Mouse (Mus musculus) macrophage (primary cell): ENCODE measurements around the gene Khsrp. TPM values are rescaled to one million over a fixed set of nuclear protein-coding genes. Genes with fewer than 3 reads are reported as not detected.

ENCODE experiments used
- H3K27ac ChIP-seq: fragments of 350-480 bp; formaldehyde crosslinking; 2 replicates; pipeline ENCODE4 v1.9.0; 2021
- H3K36me3 ChIP-seq: fragments of 350-480 bp; formaldehyde crosslinking; 2 replicates; pipeline ENCODE4 v1.9.0; 2021; ENCODE audit errors: inconsistent target
- H3K4me3 ChIP-seq: fragments of 350-480 bp; formaldehyde crosslinking; 2 replicates; pipeline ENCODE4 v1.9.0; 2021; ENCODE audit errors: inconsistent target
- H3K79me2 ChIP-seq: fragments of 350-480 bp; formaldehyde crosslinking; 2 replicates; pipeline ENCODE4 v1.9.0; 2021; ENCODE audit errors: inconsistent target
- WGBS: methylation state at CpG from one replicate; pipeline ENCODE4 v1.1.7; 2026; ENCODE audit warnings: inconsistent platforms; ENCODE audit not compliant: missing documents; 5-methylcytosine and 5-hydroxymethylcytosine counted together
- polyA plus RNA-seq: library from polyadenylated mRNA; stranded (reverse); fragments of 250-400 nt; gene quantifications from 3 replicates; pipeline ENCODE4 v1.2.4, GENCODE M21; 2018; ENCODE audit warnings: inconsistent platforms
- total RNA-seq, 78 experiments: library from RNA; depleted of rRNA; stranded (reverse); fragments of 250-400 nt; gene quantifications; 1 replicate in 9 of 78; 2 replicates in 24 of 78; 3 replicates in 43 of 78; 4 replicates in 2 of 78; pipeline ENCODE4 v1.2.4; 2018; ENCODE audit warnings: inconsistent platforms in 56 of 78

Khsrp gene
- total RNA-seq (2018; cell fraction: chromatin; rRNA removed), result 100 to 1,000 TPM in 1 of 26 experiments, 10 to 100 TPM in 25; 28.4 to 113 (median 60.5) TPM
- 10 to 100 TPM; 48.3 to 86.0 (median 70.0) TPM for total RNA-seq (2018; cell fraction: cytosol; rRNA removed)
- 100 to 1,000 TPM in 2 of 26 experiments, 10 to 100 TPM in 24; 47.3 to 117 (median 71.4) TPM for total RNA-seq (2018; cell fraction: nucleus; rRNA removed)
- polyA plus RNA-seq, result 33.8 to 48.2 TPM (median 45.0 TPM) in 3 replicates

DNA sequence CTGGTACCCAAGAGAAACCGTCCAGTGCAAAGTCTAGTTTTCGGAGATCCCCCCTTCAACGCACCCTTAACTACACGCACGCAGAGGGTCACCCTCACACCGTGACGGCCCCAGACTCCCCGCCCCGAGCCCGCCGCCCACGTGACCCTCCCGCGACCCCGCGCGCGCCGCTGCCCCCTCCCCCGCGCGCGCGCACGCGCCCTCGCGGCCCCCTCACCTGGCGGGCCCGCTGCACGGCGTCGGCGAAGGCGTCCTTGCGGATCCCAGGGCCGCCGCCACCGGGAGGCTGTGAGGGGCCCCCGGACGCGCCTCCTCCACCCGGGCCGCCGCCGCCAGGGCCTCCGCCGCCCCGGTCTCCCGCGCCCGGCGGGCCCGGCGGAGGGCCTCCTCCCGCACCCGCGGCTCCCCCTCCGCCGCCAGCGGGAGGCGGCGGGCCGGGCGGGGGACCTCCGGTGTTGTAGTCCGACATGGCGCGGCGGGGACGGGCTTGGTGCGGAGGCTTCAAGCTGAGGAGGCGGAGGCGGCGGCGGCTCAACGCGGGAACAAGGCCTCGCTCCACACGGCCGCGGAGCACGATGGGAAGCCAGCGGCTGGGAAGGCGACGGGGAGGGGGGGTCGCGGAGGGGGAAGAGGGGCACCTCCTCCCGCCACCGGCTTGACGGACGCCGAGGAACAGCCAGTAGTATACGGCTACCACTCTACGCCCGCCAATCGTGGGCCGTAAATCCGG, at the start of gene Khsrp:
Gene Khsrp, minus strand, starts transcription at position 592 of the 730 bp plus-strand sequence.
- 1% methylated on average over 50 of the region's 99 CpGs for WGBS
- peak within 1 kb of the TSS; percentile 85 for H3K27ac ChIP-seq
- peak within 1 kb of the TSS; percentile 72 for H3K4me3 ChIP-seq
- H3K79me2 ChIP-seq, result peaks cover 46% of the 10 kb centered on the region
- peaks cover 21% of the 10 kb centered on the region; the same call in 1 of the 2 replicates for H3K36me3 ChIP-seq

DNA sequence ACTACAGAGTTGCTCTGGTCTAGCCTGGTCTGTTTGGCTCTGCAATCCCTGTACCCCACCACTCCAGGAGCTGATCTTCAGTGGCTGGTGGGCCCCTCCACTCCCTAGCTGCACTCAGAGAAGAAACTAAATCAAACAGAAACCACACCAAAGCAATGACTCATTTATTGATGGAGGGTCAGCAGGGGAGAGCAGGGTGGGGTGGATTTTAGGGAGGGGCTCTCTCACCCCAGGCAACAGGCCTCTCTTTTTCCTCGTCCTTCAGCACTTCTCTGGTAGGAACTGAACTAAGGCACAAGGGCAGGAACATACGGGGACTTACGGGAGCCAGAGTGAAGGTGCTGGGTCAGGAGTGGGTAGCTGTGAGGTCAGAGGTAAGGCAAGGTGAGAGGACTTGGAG, 48.6 kb upstream of the Khsrp start:
- 88% methylated on average over 3 of the region's 3 CpGs for WGBS
- Histone ChIP-seq H3K27ac (no peak overlapping the region), H3K4me3 (no peak overlapping the region), H3K79me2 (peaks cover 17% of the 10 kb centered on the region; the same call in 1 of the 2 replicates), H3K36me3 (peaks cover 17% of the 10 kb centered on the region; the same call in 1 of the 2 replicates)

DNA sequence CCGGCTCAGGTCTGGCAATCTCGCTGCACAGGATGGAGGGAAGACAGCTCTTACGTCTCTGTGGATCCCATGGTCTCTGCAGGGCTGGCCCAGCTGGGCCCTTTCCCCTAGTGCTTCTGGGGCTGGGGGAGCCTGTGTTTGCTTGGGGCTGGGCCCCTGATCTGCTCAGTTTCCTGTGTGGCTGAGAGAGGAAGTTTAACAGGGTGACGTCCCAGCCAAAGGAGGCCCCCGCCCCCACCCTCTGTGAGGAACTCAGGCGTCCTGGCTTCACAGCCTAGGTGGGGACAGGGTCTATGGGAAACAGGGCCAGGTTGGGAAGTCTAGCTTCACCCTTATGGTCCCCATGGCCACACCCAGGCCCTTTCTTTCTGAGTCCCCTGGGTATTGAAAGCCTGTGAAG, 47.0 kb upstream of the Khsrp start, which contains the start of gene Dennd1c:
Gene Dennd1c, minus strand, starts transcription at position 179 of the 400 bp plus-strand sequence.
- 0% methylated on average over 6 of the region's 6 CpGs for WGBS
- Histone ChIP-seq H3K4me3 (peak within 1 kb of the TSS; percentile 55), H3K27ac (peak within 1 kb of the TSS; percentile 95), H3K36me3 (peaks cover 27% of the 10 kb centered on the region; the same call in 1 of the 2 replicates), H3K79me2 (peaks cover 17% of the 10 kb centered on the region; the same call in 1 of the 2 replicates)

DNA sequence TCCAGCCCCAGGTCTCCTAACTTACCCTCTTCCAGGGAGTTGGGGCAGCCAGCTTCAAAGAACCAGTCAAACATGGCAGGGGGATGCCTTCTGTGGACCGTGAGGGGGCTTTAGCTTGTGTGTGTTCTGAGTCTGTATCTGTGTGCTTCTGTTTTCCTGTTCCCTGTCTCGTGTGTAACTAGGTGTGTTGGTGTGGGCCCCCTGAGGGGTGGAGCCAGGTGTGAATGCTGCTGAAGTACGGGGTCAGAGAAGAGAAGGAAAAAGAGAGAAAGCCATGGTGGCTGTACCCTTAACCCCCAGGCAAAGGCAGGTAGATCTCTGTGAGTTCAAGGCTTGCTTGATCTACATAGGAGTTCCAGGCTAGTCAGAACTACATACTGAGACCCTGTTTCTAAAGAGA, 45.6 kb upstream of the Khsrp start:
- peaks cover 28% of the 10 kb centered on the region; the same call in 1 of the 2 replicates for H3K36me3 ChIP-seq
- H3K27ac ChIP-seq, result no peak overlapping the region
- no peak overlapping the region for H3K4me3 ChIP-seq
- peaks cover 17% of the 10 kb centered on the region; the same call in 1 of the 2 replicates for H3K79me2 ChIP-seq
- WGBS, result 88% methylated on average over 3 of the region's 3 CpGs

DNA sequence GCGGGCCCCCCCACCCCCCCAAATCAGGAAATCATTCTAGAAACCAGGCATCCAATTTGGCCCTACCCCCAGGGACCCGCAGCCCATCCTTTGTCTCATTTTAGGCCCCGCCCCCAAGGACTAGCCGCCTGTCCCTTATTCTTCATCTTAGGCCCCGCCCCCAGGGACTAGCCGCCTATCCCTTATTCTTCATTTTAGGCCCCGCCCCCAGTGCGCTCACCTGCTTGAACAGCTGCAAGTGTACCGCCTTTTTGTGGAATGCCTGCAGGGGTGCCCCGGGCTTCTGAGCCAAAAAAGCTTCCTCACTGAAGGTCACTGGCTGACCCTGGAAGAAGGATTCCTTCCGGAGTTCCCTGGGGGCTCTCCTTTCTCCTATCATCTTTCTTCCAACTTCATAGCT, 39.4 kb upstream of the Khsrp start:
- Histone ChIP-seq H3K79me2 (no peaks in the 10 kb centered on the region), H3K4me3 (no peak overlapping the region), H3K36me3 (peaks cover 59% of the 10 kb centered on the region), H3K27ac (no peak overlapping the region)
- WGBS, result 84% methylated on average over 10 of the region's 11 CpGs

DNA sequence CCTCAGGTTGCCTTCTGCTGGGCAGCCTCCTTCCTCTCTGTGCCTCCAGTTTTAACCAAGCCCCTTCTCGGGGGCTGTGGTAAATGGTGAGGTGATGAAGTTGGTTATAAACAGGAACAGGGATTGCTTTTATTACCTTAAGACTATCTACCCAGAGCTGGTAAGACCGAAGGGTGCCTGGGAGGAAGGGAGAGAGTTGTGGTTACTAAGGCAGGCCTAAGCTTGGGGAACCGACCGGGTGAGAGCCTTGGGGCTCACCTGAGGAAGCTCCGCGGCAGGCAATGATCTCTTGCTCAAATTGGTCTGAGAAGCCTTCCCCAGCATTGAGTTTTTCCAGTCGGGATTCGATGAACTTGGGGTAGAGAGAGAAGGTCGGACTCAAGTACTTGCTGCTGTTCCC, 39.0 kb upstream of the Khsrp start:
- Histone ChIP-seq H3K79me2 (no peaks in the 10 kb centered on the region), H3K4me3 (no peak overlapping the region), H3K36me3 (peaks cover 59% of the 10 kb centered on the region), H3K27ac (no peak overlapping the region)
- WGBS, result 79% methylated on average over 9 of the region's 9 CpGs

DNA sequence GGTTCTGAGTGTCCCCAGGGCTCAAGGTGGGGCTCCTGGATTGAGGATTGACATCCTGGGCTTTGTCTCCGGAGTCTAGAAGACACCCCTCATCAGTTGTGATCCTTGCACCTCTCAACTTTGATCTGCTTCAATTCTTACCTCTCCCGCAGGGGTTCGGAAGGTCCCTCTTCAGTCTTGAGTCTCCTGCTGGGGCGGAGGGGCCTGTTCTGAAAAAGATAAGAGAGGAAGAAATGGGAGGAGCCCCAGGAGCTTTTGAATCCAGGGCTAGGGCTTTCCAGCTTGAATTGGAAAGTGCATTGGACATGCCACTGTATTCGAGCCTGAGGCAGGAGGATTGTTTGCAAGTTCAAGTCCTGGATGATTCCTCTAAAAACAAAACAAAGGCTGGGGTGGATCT, 35.6 kb upstream of the Khsrp start:
- no peak overlapping the region for H3K4me3 ChIP-seq
- H3K79me2 ChIP-seq, result no peaks in the 10 kb centered on the region
- peaks cover 44% of the 10 kb centered on the region for H3K36me3 ChIP-seq
- 91% methylated on average over 5 of the region's 5 CpGs for WGBS
- no peak overlapping the region for H3K27ac ChIP-seq

DNA sequence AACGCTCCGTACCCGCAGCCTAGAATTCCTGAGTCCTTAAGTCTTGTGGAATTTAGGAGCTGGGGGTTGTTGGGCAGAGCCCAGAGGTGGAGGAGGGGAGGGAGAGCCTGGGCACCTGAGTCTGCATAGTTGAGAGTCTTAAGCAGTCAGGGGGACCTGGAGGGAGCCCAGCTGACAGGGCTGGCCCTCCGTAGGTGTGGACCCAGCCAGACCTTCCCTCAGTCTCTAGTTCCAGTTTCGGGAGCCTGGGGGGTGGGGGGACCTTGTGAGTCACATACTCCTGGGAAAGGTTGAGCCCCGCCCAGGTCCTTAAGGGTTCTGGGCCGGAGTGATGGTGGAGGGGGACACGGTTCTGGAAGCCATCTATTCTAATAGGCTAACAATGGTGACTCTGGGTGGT, 31.7 kb upstream of the Khsrp start:
- WGBS, result 88% methylated on average over 8 of the region's 8 CpGs
- H3K79me2 ChIP-seq, result no peaks in the 10 kb centered on the region
- peaks cover 19% of the 10 kb centered on the region for H3K36me3 ChIP-seq
- no peak overlapping the region for H3K4me3 ChIP-seq
- no peak overlapping the region for H3K27ac ChIP-seq

DNA sequence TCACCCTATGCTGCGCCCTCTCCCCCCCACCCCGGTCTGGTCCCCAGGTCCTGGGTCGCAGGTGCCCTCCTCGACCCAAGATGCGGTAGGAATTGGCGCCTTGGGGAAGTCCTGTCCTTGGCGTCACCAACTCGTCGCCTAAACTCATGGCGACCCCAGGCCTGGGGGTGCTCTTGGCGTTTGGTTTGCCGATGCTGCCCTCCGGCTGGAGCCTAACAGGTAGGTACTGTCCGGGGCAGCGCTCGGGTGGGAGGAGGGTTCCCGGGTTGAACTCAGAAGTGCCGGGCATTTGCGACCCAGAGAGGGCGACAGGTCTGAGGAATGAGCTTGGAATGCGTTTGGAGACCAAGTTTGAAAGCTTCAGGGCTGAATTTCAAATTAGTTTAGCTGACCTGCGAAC, 31.2 kb upstream of the Khsrp start:
- H3K79me2 ChIP-seq, result no peaks in the 10 kb centered on the region
- H3K27ac ChIP-seq, result no peak overlapping the region
- H3K36me3 ChIP-seq, result peaks cover 16% of the 10 kb centered on the region
- H3K4me3 ChIP-seq, result no peak overlapping the region
- 28% methylated on average over 15 of the region's 22 CpGs for WGBS

DNA sequence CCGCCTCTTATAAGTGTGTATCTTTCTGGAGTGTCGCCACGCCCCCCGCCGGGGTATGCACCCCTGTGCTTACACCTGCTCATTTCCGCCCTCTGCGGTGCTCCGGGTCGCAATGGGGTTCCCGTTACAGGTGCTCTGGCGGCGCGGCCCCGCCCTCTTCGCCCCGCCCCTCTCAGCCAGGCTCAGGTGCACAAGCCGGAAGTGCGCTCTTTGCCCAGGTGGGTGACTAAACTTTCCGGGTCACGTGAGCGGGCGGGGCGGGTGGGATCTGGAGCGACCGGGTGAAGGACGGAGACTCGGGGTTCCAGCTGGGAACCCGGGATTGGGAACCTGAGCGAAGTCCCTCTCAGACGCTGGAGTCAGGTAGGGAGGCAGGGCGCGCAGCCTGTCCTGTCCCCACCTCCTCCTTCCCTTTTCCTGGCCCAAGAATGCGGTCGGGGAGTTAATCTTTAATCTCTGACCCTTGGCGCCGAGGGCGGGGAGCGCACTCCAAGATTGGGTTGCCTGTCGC, 30.7 kb upstream of the Khsrp start:
- no peak overlapping the region for H3K4me3 ChIP-seq
- no peak overlapping the region for H3K27ac ChIP-seq
- H3K79me2 ChIP-seq, result no peaks in the 10 kb centered on the region
- 3% methylated on average over 27 of the region's 39 CpGs for WGBS
- peaks cover 11% of the 10 kb centered on the region for H3K36me3 ChIP-seq

DNA sequence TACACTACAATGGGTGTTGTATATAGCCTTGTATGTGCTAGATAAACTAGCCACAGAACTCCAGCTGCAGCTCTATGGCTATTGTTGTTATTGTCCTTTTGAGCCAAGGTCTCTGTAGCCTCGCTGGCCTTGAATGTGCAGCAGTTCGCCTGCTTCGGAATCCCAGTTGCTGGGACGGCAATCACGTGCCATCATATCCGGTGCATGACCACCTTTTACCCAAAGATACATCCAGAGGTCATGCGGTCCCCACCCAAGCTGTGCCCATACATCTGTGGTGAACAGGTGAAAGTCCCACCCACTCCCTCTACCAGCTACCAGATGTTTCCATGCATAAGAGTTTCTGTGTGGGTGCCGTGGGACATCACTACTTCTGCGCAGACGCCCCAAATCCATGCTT, 29.7 kb upstream of the Khsrp start:
- H3K27ac ChIP-seq, result no peak overlapping the region
- no peaks in the 10 kb centered on the region for H3K79me2 ChIP-seq
- peak overlapping the region; percentile 38; the same call in 1 of the 2 replicates for H3K4me3 ChIP-seq
- 49% methylated on average over 10 of the region's 10 CpGs for WGBS
- H3K36me3 ChIP-seq, result peaks cover 2% of the 10 kb centered on the region; the same call in 1 of the 2 replicates

DNA sequence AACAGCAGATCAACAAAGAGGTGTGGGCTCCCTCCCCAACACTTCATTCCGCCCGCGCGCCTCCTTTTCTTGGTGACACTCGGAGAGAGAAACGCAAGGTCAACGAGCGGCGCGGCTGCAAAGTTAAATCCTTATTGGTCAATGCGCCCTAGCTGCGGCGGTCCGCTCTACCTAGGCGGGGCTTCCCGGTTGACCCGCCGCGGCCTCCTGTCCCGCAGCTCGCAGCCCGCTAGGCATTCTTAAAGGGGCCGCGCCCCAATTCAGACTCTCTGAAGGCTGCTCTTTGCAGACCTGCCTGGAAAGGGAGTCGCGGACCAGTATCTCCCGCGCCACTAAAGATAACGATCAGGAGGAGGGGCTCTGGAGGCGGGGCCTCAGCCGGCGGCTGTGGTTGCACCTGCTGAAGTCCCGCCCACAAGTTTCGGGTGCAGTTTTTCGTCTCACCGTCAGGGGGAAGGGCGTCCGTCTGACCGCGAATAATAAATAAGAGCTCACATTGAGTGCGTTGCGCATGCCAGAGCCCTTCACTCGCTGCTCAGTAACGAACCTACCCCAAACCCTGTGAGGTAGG, 29.0 kb upstream of the Khsrp start:
- H3K27ac ChIP-seq, result no peak overlapping the region

DNA sequence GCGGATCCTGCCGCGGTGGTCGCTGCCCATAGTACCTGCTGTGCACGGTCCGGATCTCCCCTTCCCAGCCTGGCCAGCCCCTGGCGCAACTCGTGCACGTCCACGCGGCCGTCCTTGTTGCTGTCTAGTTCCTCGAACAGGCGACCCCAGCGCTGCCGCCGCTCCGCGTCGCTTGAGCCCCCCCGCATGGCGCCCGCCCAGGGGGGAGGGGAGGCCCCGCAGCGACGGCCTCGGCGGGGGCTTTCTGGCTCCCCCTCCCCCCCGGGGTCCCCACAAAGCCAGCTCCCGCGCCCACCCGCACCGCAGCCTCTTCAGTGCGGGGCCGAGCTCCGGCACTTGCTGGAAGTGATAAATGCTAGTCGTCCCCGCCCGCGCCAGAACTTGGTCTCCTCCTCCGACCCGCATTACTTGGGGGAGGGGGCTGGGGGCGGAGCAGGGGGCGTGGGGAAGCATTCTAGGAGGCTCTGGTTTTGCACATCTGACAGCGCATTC, 28.2 kb upstream of the Khsrp start, which contains the start of gene Slc25a23:
Gene Slc25a23, minus strand, starts transcription at position 378 of the 492 bp plus-strand sequence.
- 4% methylated on average over 42 of the region's 45 CpGs for WGBS
- H3K36me3 ChIP-seq, result no peaks in the 10 kb centered on the region
- no peaks in the 10 kb centered on the region for H3K79me2 ChIP-seq
- no peak within 1 kb of the TSS for H3K27ac ChIP-seq
- H3K4me3 ChIP-seq, result peak within 1 kb of the TSS; percentile 38

More for the DNA sequence above, 29.0 kb upstream of the Khsrp start:
- WGBS, result 2% methylated on average over 44 of the region's 44 CpGs
- H3K79me2 ChIP-seq, result no peaks in the 10 kb centered on the region
- H3K36me3 ChIP-seq, result no peaks in the 10 kb centered on the region
- peak overlapping the region; percentile 38 for H3K4me3 ChIP-seq

DNA sequence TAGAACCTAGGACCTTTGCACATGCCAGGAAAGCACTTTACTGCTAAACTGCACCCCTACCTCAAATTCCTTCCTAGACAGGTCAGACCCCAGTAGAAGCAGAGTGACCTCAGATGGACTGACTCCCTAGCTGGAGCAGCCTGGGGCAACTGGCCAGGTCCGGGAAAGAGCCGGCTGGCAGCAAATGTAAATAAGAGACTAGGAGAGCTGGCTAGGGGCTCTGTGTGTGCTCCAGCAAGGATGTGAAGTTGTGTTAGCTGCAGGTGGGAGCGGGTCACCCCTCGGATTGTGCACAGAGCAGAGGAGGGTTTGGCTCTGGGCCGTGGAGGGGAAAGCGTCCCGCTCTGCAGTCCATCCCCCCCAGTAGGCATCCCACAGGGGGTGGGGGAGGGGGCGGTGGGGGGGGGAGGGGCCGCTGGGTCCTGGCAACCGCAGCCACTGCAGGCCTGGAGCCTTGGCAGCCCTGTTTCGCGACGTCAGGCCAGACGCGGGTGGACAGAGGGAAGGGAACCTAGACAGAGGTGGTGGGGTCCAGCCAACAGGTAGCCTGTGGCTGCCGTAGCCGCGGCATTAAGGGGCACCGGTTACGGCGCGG, 27.7 kb upstream of the Khsrp start, which contains the start of gene Crb3:
Gene Crb3, plus strand, starts transcription at position 215 of the 595 bp plus-strand sequence.
- no peak within 1 kb of the TSS for H3K27ac ChIP-seq
- H3K36me3 ChIP-seq, result no peaks in the 10 kb centered on the region
- H3K79me2 ChIP-seq, result no peaks in the 10 kb centered on the region
- peak within 1 kb of the TSS; percentile 38 for H3K4me3 ChIP-seq
- 17% methylated on average over 18 of the region's 22 CpGs for WGBS
